Mouse (Mus musculus): ENCODE data around the gene Btg2. TPM values are rescaled to one million over a fixed set of nuclear protein-coding genes. Genes with fewer than 3 reads are reported as not detected.

The Btg2 gene
- total RNA-seq (2021) = 10 to 100 TPM; 23.1 to 32.7 TPM
- long read RNA-seq, experiment 1, partial matches to known transcripts = 2 of 6 reads
- long read RNA-seq, experiment 1, other reads (novel, unspliced or antisense) = 0 of 6 reads
- long read RNA-seq, experiment 2, transcript Btg2-201 (2 exons, 2,743 nt) = major isoform, 19 of 24 reads
- long read RNA-seq, experiment 2, partial matches to known transcripts = 0 of 24 reads
- long read RNA-seq, experiment 2, other reads (novel, unspliced or antisense) = 5 of 24 reads

DNA sequence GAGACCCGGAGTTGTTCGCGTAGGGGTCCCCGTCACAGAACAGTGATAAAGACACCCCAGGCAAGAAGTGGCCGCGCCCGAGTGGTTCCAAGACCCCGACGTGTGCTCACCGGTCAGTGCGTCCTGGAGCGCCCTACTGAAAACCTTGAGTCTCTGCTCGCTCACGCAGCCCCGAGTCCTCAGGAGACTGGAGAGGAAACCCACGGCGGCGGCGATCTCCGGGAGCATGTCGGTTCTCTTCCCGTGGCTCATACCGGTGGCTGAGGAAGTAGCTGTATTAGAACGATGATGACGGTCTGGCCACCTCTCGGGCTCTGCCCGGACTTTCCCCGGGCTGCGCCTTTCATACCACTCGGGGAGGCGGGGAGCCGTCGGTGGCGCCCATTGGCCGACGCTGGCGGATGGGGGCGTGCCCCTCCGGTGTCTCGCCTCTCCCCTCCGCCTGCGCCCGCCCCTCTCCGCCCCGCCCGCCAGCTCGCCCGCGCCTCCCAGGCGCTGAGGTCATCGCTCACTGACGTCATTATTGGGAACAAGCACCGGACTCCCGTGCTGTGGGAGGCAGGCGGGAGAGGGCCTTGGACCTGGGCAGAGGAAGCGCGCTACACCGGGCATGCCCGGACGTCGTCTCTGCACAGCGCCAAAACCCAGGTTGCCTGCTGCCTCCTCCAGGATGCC, at the start of gene Btg2:
TSS of gene Btg2 (minus strand) at position 319 of the 675 bp plus-strand sequence.
- peak; percentile 98 to 99 for DNase-seq (ENCODE audit: low spot score in 2 of 2)

- peak in 1 of 2 experiments; percentile 36 for DNase-seq (ENCODE audit: low spot score in 2 of 2)
These were observed 43.3 kb upstream of the Btg2 start for GRCm38 (mm10) chr1:134122195-134122594.

DNA sequence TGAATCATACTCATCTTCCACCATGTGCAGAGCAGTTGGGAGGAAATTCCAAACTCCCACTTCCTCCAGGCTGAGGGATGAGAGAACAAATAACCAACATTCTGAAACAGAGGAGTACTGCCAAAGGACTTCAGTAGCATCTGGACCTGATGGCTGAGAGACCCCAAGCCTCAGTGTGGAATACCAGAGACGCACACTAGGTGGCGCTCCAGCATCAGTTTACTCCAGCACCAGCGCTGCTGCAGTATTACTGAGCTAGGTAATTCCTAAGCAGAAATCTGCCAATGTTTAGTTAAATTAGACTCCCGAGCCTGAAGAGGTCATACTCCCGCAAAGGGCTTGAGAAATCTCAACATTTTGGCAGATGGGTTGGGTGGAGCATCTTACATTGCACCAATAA, 41.3 kb upstream of the Btg2 start:
- peak; percentile 84 to 86 for DNase-seq (ENCODE audit: low spot score in 2 of 2)

GRCm38 (mm10) chr1:134117110-134117509, 38.2 kb upstream of the Btg2 start:
- no peak for DNase-seq (ENCODE audit: low spot score in 2 of 2)

- DNase-seq (ENCODE audit: low spot score in 2 of 2) = no peak
These were observed 36.5 kb upstream of the Btg2 start for GRCm38 (mm10) chr1:134115424-134115823.

GRCm38 (mm10) chr1:134114730-134115129, 35.8 kb upstream of the Btg2 start:
- DNase-seq (ENCODE audit: low spot score in 2 of 2) = no peak

- no peak for DNase-seq (ENCODE audit: low spot score in 2 of 2)
These were observed 35.1 kb upstream of the Btg2 start for GRCm38 (mm10) chr1:134114018-134114417.

DNA sequence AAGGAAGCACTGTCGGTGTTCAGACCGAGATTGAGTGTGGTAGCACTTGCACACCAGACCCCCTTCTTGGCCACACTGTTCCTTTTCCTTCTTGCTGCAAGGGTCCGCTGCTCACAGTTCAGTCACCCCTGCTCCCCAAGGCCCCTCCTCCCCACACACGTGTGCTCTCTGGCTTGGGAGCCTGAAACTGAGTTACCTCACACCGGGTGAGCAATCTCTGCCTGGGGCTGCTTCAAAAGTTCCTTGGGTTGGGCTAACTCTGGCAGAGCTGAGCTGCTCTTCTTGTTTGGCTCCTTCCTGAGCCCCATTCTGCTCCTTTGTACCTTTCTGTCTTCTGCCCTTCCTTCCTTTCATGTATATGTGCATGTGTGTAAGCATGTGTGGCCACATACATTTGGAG, 34.6 kb upstream of the Btg2 start:
- no peak for DNase-seq (ENCODE audit: low spot score in 2 of 2)

- DNase-seq (ENCODE audit: low spot score in 2 of 2) = no peak
These were observed 32.1 kb upstream of the Btg2 start, which contains the start of gene Chit1 for GRCm38 (mm10) chr1:134110979-134111378. TSS of gene Chit1 (plus strand) at chr1:134111242.

GRCm38 (mm10) chr1:134110449-134110848, 31.5 kb upstream of the Btg2 start:
- DNase-seq (ENCODE audit: low spot score in 2 of 2) = no peak

DNA sequence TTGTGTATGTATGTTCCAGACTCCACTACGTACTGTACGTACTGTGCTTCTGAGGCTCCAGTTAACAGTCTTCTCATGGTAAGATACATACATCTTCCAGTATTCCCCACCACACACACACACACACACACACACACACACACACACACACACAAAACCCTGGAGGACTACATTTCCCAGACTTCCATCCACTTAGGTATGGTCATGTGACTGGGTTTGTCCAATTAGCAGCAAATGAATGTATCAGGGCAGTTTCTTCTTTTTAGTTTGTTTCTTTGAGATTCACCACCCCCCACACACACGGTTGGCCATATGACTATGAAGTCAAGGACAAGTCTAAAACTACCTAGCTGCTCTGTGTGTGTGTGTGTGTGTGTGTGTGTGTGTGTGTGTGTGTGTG, 31.1 kb upstream of the Btg2 start:
- no peak for DNase-seq (ENCODE audit: low spot score in 2 of 2)

GRCm38 (mm10) chr1:134107777-134108176, 28.9 kb upstream of the Btg2 start:
- no peak for DNase-seq (ENCODE audit: low spot score in 2 of 2)

- peak in 1 of 2 experiments; percentile 72 for DNase-seq (ENCODE audit: low spot score in 2 of 2)
These were observed 27.8 kb upstream of the Btg2 start for GRCm38 (mm10) chr1:134106719-134107118.

GRCm38 (mm10) chr1:134105764-134106430, 27.0 kb upstream of the Btg2 start:
- no peak for DNase-seq (ENCODE audit: low spot score in 2 of 2)

DNA sequence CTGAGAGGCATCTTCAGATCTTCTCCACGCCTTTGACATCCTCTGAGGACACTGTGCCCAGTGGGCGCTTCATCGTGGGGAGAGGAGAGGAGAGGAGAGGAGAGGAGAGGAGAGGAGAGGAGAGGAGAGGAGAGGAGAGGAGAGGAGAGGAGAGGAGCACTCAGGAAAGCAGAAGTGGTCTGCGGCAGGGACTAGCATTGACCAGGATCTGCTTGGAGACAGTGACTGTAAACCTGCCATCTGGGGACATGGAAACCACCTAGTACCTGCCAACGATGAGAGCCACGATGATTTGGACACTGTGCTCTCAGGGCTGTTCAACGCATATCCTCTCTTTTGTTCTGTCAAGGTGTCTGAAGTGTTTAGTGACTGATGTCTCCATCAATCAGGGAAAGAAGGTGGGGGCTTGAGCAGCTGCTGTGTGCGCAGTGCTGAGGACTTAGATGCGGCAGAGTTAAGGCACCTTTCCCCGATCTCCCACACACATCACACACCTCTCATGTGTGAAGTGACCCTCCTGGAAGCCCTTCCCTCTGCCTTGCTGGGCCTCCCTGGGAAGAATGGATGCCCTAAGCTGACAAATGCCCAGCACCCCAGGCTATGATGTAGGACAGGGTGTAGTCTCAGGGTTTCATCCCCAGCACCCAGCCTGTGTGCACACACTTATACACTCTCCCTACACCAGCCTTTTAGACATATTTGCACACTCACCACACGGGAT, 26.3 kb upstream of the Btg2 start:
- no peak for DNase-seq (ENCODE audit: low spot score in 2 of 2)

DNA sequence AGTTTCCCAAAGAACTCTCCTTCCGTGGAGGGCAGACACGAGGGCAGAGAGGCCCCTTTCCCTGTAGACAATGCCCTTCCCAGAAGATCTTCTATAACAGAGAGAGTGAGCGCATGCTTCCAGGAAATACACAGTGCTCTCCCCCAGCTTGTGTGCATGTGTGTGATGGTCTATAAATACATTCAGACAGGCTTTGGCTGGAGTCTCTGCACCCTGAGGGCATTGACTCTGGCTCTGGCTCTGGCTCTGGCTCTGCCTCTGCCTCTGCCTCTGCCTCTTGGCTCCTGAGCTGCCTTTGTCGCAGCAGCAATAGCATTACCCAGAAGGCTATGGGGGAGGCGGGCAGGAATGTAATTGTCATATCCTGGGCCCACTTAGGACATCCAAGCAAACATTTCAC, 24.9 kb upstream of the Btg2 start:
- no peak for DNase-seq (ENCODE audit: low spot score in 2 of 2)

- DNase-seq (ENCODE audit: low spot score in 2 of 2) = no peak
These were observed 22.7 kb upstream of the Btg2 start for GRCm38 (mm10) chr1:134101593-134101992.

- DNase-seq (ENCODE audit: low spot score in 2 of 2) = no peak
These were observed 22.0 kb upstream of the Btg2 start for GRCm38 (mm10) chr1:134100928-134101327.

DNA sequence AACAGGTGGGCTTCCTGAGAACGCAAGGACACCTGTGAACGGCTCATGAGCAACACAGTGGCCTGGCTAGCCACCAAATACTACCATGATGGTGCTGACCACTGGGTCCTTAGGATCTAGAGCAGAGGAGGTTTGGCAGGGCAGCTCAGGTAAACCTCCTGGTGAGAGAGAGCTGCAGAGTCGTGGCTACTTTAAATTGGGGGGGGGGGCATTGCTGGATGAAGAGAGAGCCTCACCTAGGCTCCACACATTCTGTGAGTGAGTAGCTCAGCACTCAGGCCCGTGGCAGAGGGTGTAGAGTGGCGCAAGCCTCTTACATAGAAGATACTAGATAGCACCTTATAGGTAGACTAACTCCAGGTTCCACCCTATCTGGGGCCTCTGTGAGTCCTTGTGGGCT, 21.5 kb upstream of the Btg2 start:
- DNase-seq (ENCODE audit: low spot score in 2 of 2) = no peak

DNA sequence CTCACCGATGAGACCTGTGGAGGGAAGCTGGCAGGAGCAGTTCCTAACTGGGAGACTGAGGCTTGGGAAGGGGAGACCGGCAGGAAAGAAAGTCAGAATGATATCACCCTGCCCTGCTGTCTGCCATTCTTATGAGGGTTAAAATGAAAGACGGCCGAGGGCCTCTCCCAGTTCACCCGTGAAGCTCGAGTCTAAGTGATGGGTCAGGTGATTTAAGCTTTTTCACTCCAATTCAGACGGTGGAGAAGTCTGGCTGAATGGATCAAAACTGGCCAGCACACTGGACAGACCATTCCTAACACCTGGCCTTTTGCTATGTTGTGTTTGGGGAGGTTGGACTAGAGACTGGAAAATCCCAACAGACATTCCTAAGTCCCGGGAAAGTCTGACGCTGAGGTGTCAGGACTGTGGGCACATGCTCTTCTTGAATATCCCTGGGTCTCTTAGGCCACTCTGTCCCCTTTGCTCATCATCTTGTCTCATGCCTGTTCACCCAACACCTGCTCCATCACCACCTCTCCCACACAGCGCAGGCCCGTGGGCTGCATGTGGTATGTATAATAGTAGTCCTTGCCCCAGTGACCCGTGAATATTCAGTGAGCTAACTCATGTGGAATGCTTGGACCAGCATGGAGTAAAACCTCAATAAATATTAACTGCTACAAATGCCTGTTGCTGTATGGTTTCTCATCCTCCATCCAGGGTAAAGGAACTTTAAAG, 20.8 kb upstream of the Btg2 start:
- no peak for DNase-seq (ENCODE audit: low spot score in 2 of 2)

Measured in adrenal gland, adult 18-20 months (tissue).